Mouse (Mus musculus) erythroblast, embryonic 14.5 days (primary cell): ENCODE results near the gene Yif1a. TPM values are rescaled to one million over a fixed set of nuclear protein-coding genes. Genes with fewer than 3 reads are reported as not detected.

Experiments used
- H3K27me3 ChIP-seq: 2 replicates; pipeline ENCODE4 v1.6.1; 2012; ENCODE audit warnings: inconsistent platforms; ENCODE audit not compliant: control insufficient read depth
- H3K36me3 ChIP-seq: 2 replicates; pipeline ENCODE4 v1.6.1; 2012; ENCODE audit warnings: mild to moderate bottlenecking, inconsistent platforms; ENCODE audit not compliant: control insufficient read depth
- H3K4me1 ChIP-seq: 2 replicates; pipeline ENCODE4 v1.6.1; 2012; ENCODE audit warnings: inconsistent platforms; ENCODE audit not compliant: control insufficient read depth
- H3K4me3 ChIP-seq: replicated peaks from 2 replicates; pipeline ENCODE3; 2012; ENCODE audit warnings: moderate library complexity, mild to moderate bottlenecking, inconsistent platforms
- H3K9me3 ChIP-seq: 2 replicates; pipeline ENCODE4 v1.6.1; 2012; ENCODE audit warnings: low read length, inconsistent platforms, mixed read lengths; ENCODE audit not compliant: control insufficient read depth
- GATA1 ChIP-seq: IDR thresholded peaks from 2 replicates; pipeline ENCODE4 v1.6.1; 2012; ENCODE audit warnings: low read length, inconsistent platforms, mixed read lengths
- TAL1 ChIP-seq: IDR thresholded peaks from 3 replicates; pipeline ENCODE4 v1.6.1; 2012; ENCODE audit warnings: low read length, inconsistent platforms, mixed read lengths
- polyA plus RNA-seq: library from polyadenylated mRNA; stranded (reverse); fragments of >175 nt; gene quantifications from 2 replicates; pipeline ENCODE4 v1.2.3, GENCODE M21; 2012

Yif1a gene
- polyA plus RNA-seq, 1 experiment = 0.94 TPM

- H3K36me3 ChIP-seq = peaks cover 51% of the 10 kb centered on the region
These were observed 18.4 kb downstream of the Yif1a start, which contains the start of gene Rab1b for GRCm38 (mm10) chr19:5106731-5107191. Gene Rab1b, minus strand, starts transcription at chr19:5107072.

GRCm38 (mm10) chr19:5107556-5108270 lies 19.4 kb downstream of the Yif1a start:
- Histone ChIP-seq H3K9me3 (no peaks in the 10 kb centered on the region), H3K36me3 (peaks cover 45% of the 10 kb centered on the region), H3K4me3 (peak overlapping the region; percentile 65), H3K4me1 (peaks cover 52% of the 10 kb centered on the region), H3K27me3 (no peaks in the 10 kb centered on the region)
- TF ChIP-seq GATA1 (no peak), TAL1 (no peak)

More at GRCm38 (mm10) chr19:5106731-5107191, 18.4 kb downstream of the Yif1a start, which contains the start of gene Rab1b:
- H3K27me3 ChIP-seq = no peaks in the 10 kb centered on the region
- peak within 1 kb of the TSS; percentile 65 for H3K4me3 ChIP-seq
- TF ChIP-seq GATA1 = no peak
- no peak for TF ChIP-seq TAL1
- no peaks in the 10 kb centered on the region for H3K9me3 ChIP-seq
- peaks cover 52% of the 10 kb centered on the region for H3K4me1 ChIP-seq

GRCm38 (mm10) chr19:5108271-5108575 lies 19.9 kb downstream of the Yif1a start:
- Histone ChIP-seq H3K4me3 (no peak overlapping the region), H3K4me1 (peaks cover 52% of the 10 kb centered on the region), H3K27me3 (no peaks in the 10 kb centered on the region), H3K36me3 (peaks cover 41% of the 10 kb centered on the region), H3K9me3 (no peaks in the 10 kb centered on the region)
- TF ChIP-seq TAL1 = no peak
- TF ChIP-seq GATA1 = no peak

GRCm38 (mm10) chr19:5108702-5109101 lies 20.4 kb downstream of the Yif1a start:
- H3K4me1 ChIP-seq = peaks cover 52% of the 10 kb centered on the region
- H3K9me3 ChIP-seq = no peaks in the 10 kb centered on the region
- no peaks in the 10 kb centered on the region for H3K27me3 ChIP-seq
- peaks cover 36% of the 10 kb centered on the region for H3K36me3 ChIP-seq
- no peak overlapping the region for H3K4me3 ChIP-seq
- no peak for TF ChIP-seq TAL1
- TF ChIP-seq GATA1 = no peak

- Histone ChIP-seq H3K36me3 (peaks cover 25% of the 10 kb centered on the region), H3K4me1 (peaks cover 47% of the 10 kb centered on the region), H3K4me3 (no peak overlapping the region), H3K9me3 (no peaks in the 10 kb centered on the region), H3K27me3 (no peaks in the 10 kb centered on the region)
- TF ChIP-seq TAL1 (no peak), GATA1 (no peak)
These were observed 21.5 kb downstream of the Yif1a start for GRCm38 (mm10) chr19:5109659-5110453.

GRCm38 (mm10) chr19:5113783-5114182 lies 25.4 kb downstream of the Yif1a start:
- no peak for TF ChIP-seq GATA1
- no peak for TF ChIP-seq TAL1
- peaks cover 21% of the 10 kb centered on the region for H3K36me3 ChIP-seq

GRCm38 (mm10) chr19:5117494-5118383 lies 29.4 kb downstream of the Yif1a start:
- H3K36me3 ChIP-seq = peaks cover 1% of the 10 kb centered on the region
- peaks cover 22% of the 10 kb centered on the region for H3K4me1 ChIP-seq
- peaks cover 26% of the 10 kb centered on the region for H3K27me3 ChIP-seq
- H3K9me3 ChIP-seq = no peaks in the 10 kb centered on the region
- no peak for TF ChIP-seq TAL1
- TF ChIP-seq GATA1 = no peak
- H3K4me3 ChIP-seq = peak overlapping the region; percentile 78

More at GRCm38 (mm10) chr19:5113783-5114182, 25.4 kb downstream of the Yif1a start:
- Histone ChIP-seq H3K4me3 (no peak overlapping the region), H3K9me3 (no peaks in the 10 kb centered on the region), H3K27me3 (peaks cover 18% of the 10 kb centered on the region), H3K4me1 (peaks cover 32% of the 10 kb centered on the region)

GRCm38 (mm10) chr19:5118384-5118698 lies 30.0 kb downstream of the Yif1a start, which contains the start of gene Klc2:
Gene Klc2, minus strand, starts transcription at chr19:5118560.
- no peaks in the 10 kb centered on the region for H3K9me3 ChIP-seq
- H3K4me1 ChIP-seq = peaks cover 22% of the 10 kb centered on the region
- TF ChIP-seq TAL1 = no peak
- TF ChIP-seq GATA1 = no peak
- H3K36me3 ChIP-seq = no peaks in the 10 kb centered on the region
- peak within 1 kb of the TSS; percentile 78 for H3K4me3 ChIP-seq
- peaks cover 28% of the 10 kb centered on the region for H3K27me3 ChIP-seq

GRCm38 (mm10) chr19:5122492-5122891 lies 34.2 kb downstream of the Yif1a start:
- Histone ChIP-seq H3K4me1 (peaks cover 15% of the 10 kb centered on the region), H3K4me3 (no peak overlapping the region), H3K36me3 (no peaks in the 10 kb centered on the region), H3K9me3 (no peaks in the 10 kb centered on the region), H3K27me3 (peaks cover 35% of the 10 kb centered on the region)
- TF ChIP-seq GATA1 (no peak), TAL1 (no peak)
